Mouse (Mus musculus): ENCODE data around the gene Cables2. TPM values are rescaled to one million over a fixed set of nuclear protein-coding genes. Genes with fewer than 3 reads are reported as not detected.

Gene Cables2
- total RNA-seq (2021), result 10 to 100 TPM; 30.5 to 33.7 TPM
- long read RNA-seq, experiment 1, full-length matches to known transcripts, result 33 of 62 reads
- long read RNA-seq, experiment 1, partial matches to known transcripts, result 5 of 62 reads
- long read RNA-seq, experiment 1, other reads (novel, unspliced or antisense), result 24 of 62 reads
- long read RNA-seq, experiment 2, transcript Cables2-201 (10 exons, 2,975 nt), result major isoform, 29 of 51 reads
- long read RNA-seq, experiment 2, partial matches to known transcripts, result 4 of 51 reads
- long read RNA-seq, experiment 2, other reads (novel, unspliced or antisense), result 18 of 51 reads

DNA sequence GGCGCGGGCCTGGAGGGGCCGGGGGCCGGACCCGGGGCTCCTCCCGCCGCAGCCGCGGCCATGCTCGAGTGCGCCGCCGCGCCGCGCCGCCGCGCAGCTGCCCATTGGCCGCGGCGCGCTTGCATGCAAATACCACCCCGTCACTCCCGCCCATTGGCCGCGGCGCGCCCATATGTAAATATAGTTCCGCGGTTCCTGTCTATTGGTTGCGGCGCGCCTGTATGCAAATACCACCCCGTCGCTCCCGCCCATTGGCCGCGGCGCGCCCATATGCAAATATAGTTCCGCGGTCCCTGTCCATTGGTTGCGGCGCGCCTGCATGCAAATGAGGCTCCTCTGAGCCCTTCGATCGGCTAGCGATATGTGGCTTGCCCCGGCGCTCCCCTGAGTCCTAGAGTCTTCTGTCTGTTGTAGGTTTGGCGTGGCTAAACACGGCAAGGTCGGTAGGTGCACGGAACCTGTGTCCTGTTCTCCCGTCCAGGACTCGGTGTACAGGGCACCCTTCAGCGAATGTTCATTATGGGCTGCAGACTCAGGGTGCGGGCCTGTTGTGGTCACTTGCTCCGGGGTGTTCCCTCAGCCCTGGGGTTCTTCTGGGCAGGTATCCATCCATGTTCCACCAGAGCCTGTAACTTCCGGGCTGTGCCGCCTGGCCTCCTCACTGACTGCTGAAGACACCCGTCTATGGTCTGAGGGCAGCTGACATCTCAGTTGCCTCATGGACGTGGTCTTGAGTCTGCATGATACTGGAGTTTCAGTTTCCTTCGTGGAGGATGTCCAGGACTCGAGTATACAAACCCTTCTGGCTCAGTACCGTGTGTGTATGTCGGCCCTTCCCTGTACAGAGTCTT is at the start of gene Cables2:
TSS of gene Cables2 (minus strand) at position 103 of the 851 bp plus-strand sequence.
- DNase-seq (ENCODE audit: low spot score in 2 of 2), result peak; percentile 85 to 93

- DNase-seq (ENCODE audit: low spot score in 2 of 2), result no peak
Observed at GRCm38 (mm10) chr2:180322674-180323355, 49.5 kb upstream of the Cables2 start.

GRCm38 (mm10) chr2:180320216-180320615 is 46.9 kb upstream of the Cables2 start:
- no peak for DNase-seq (ENCODE audit: low spot score in 2 of 2)

GRCm38 (mm10) chr2:180317591-180317990 is 44.3 kb upstream of the Cables2 start:
- DNase-seq (ENCODE audit: low spot score in 2 of 2), result no peak

GRCm38 (mm10) chr2:180314292-180314691 is 41.0 kb upstream of the Cables2 start:
- DNase-seq (ENCODE audit: low spot score in 2 of 2), result no peak

GRCm38 (mm10) chr2:180311147-180311546 is 37.9 kb upstream of the Cables2 start:
- no peak for DNase-seq (ENCODE audit: low spot score in 2 of 2)

GRCm38 (mm10) chr2:180307680-180308079 is 34.4 kb upstream of the Cables2 start:
- no peak for DNase-seq (ENCODE audit: low spot score in 2 of 2)

GRCm38 (mm10) chr2:180306423-180307168 is 33.3 kb upstream of the Cables2 start:
- no peak for DNase-seq (ENCODE audit: low spot score in 2 of 2)

DNA sequence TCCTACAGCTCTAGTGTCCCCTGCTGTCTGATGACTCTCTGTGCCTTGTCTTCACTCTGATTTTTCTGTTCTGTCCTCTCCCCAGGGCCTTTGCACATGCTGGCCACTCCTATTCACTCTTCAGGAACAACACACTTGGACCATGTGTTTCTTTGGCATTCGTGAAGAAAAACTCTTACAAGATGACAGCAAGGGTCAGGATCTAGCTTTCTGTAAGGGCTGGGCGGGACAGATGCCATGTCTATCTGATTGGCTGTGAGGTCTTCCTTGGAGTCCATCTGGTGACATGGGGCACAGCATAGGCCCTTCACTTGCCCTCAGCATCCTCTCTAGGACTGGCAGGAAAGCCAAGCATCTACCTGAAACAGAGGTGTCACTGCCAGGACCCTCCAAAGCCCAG is 32.7 kb upstream of the Cables2 start:
- DNase-seq (ENCODE audit: low spot score in 2 of 2), result no peak

DNA sequence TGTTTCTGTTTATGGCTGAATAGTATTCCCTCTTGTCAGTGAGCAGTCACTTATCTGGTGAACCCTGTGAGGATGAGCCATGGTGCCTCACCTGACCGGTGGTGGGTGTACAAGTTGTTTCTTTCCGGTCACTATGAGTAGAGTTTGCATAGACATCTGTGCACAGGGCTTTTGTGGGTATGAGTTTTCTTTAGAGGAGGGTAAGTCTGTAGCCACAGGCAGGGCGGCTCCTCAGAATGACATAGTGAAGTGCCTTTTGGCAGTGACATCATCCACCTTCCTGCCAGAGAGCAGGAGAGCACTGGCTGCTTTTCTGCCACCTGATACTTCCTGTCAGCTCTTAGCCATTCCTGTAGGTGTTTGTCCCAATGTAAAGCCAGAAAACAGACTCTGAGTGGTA is 32.2 kb upstream of the Cables2 start:
- no peak for DNase-seq (ENCODE audit: low spot score in 2 of 2)

- DNase-seq (ENCODE audit: low spot score in 2 of 2), result no peak
Observed at GRCm38 (mm10) chr2:180304554-180304953, 31.3 kb upstream of the Cables2 start.

DNA sequence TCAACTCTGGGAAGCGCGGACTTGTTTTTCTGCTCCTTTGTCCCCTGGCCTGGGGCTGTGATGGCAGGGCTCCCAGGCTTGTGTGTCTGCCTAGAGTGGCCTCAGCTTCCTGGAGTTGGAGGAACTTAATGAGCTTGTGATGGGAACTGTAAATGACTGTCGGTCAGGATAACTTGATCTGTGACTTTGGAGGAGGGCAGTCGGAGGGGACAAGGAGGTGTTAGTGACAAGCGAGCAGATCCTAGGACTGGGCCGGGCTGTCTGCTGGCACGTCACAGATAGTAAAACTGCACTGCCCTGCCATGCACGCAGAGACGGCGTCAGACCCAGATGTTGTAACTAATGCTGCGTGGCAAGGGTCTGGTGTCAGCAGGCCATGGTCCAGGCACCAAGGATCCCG is 30.2 kb upstream of the Cables2 start:
- no peak for DNase-seq (ENCODE audit: low spot score in 2 of 2)

DNA sequence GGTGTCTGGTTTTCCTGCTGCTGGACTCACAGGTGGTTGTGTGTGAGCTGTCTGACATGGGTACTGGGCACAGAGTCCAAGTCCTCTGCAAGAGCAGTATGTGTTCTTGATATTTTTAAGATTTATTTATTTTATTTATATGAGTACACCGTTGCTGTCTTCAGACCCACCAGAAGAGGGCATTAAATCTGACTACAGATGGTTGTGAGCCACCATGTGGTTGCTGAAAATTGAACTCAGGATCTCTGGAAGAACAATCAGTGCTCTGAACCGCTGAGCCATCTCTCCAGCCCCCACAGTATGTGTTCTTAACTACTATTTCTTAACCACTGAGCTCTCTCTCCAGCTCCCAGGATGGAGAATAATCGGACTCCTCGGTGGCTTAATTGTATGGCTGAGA is 28.9 kb upstream of the Cables2 start:
- DNase-seq (ENCODE audit: low spot score in 2 of 2), result no peak

GRCm38 (mm10) chr2:180300771-180301170 is 27.5 kb upstream of the Cables2 start:
- no peak for DNase-seq (ENCODE audit: low spot score in 2 of 2)

GRCm38 (mm10) chr2:180300252-180300651 is 27.0 kb upstream of the Cables2 start:
- no peak for DNase-seq (ENCODE audit: low spot score in 2 of 2)

DNA sequence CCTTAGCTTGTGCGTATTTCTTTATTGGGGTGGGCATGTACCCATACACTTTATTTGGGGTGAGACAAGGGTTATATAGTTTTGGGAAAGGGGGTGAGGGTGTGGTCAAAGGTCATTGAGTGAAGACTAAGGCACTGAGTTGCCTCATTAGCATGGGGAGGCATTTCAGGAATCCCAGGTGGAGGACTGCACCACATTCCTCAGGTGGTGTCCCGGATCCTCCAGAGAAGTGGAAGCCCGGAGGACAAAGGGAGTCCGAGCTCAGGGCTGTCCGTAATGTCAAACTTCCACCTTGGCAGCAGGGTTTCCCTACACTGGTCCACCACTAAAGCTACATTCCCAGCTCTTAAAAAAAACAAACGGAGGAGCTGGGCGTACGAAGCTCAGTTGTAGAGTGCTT is 19.6 kb upstream of the Cables2 start:
- no peak for DNase-seq (ENCODE audit: low spot score in 2 of 2)

GRCm38 (mm10) chr2:180292026-180292425 is 18.7 kb upstream of the Cables2 start:
- DNase-seq (ENCODE audit: low spot score in 2 of 2), result no peak

GRCm38 (mm10) chr2:180291566-180291965 is 18.3 kb upstream of the Cables2 start:
- DNase-seq (ENCODE audit: low spot score in 2 of 2), result no peak

DNA sequence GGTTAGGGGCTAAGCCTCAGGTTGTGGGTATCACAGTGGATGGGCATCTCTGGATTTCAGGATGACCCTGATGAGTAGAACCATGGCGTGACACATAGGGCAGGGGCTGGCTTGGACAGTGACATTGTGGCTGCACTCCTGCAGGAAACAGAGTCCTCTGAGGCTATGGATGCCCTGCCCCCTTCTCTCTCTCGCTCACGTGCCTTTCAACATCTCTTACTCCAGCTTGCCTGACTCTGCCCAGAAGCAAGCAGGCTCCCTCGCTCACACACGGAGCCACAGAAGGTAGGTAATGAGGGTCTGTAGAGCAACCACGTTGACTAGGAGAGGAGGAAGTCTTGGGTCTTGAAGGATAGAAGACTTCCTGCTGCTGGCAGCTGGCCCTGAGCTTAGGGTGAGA is 17.2 kb upstream of the Cables2 start:
- no peak for DNase-seq (ENCODE audit: low spot score in 2 of 2)

GRCm38 (mm10) chr2:180289440-180290108 is 16.3 kb upstream of the Cables2 start, which contains the start of gene Rbbp8nl:
TSS of gene Rbbp8nl (minus strand) at chr2:180289879.
- DNase-seq (ENCODE audit: low spot score in 2 of 2), result no peak

GRCm38 (mm10) chr2:180288966-180289365 is 15.7 kb upstream of the Cables2 start:
- no peak for DNase-seq (ENCODE audit: low spot score in 2 of 2)
